Mouse (Mus musculus) liver, adult 2 months (tissue): ENCODE data around the gene Atxn10.

Experiments
- CTCF ChIP-seq: fragments of 200-500 bp; IDR thresholded peaks from 2 replicates; pipeline ENCODE4 v1.5.1; 2011; ENCODE audit warnings: low read depth, low read length, control low read depth
- POLR2A ChIP-seq: fragments of 200-500 bp; IDR thresholded peaks from 2 replicates; pipeline ENCODE4 v1.6.1; 2011; ENCODE audit warnings: low read length, control low read depth; ENCODE audit not compliant: insufficient read depth; ENCODE audit errors: extremely low read depth

DNA sequence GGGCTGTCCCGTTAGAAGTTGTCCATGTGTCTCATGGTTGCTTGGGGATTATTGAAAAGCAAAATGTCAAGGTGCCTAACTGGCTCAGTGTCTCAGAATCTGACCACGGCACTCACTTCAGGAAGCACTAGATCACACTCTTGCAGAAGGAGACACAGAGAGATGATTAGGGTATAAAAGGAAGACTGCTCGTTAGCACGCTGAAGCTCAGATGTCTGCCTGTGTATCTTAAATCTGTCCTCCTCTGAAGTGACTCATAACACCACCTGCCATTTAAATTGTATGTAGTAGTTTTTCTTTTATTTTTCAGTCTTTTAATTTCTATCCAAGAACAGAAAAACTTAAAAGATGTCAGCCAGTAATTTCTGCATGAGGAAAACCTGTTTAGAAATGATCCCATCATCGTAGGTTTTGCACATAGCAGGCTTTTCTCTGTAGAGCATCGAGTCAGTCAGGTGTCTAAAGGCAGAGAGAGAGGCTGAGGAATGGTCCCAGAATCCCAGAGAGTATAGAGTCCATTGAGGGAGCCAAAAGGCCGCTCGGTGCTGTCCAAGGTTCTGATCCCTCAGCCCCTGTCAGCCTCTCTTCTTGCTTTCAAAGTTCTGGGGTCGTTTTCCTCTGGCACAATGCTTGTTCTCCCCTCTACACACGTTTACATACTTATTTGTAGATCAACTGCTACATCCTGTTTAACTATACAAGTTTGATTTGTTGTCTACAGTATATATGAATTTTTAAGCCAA, 128.9 kb downstream of the Atxn10 start:
- TF ChIP-seq CTCF (no peak), POLR2A (no peak)
